Mouse (Mus musculus): ENCODE results near the gene Pou2f2. TPM values are rescaled to one million over a fixed set of nuclear protein-coding genes. Genes with fewer than 3 reads are reported as not detected.

Gene Pou2f2
- polyA plus RNA-seq (2017; shearing (Covaris generic)), result 62.9 TPM

GRCm38 (mm10) chr7:25179606-25180161 is at the start of gene Pou2f2:
Gene Pou2f2, minus strand, starts transcription at chr7:25179726.

DNA sequence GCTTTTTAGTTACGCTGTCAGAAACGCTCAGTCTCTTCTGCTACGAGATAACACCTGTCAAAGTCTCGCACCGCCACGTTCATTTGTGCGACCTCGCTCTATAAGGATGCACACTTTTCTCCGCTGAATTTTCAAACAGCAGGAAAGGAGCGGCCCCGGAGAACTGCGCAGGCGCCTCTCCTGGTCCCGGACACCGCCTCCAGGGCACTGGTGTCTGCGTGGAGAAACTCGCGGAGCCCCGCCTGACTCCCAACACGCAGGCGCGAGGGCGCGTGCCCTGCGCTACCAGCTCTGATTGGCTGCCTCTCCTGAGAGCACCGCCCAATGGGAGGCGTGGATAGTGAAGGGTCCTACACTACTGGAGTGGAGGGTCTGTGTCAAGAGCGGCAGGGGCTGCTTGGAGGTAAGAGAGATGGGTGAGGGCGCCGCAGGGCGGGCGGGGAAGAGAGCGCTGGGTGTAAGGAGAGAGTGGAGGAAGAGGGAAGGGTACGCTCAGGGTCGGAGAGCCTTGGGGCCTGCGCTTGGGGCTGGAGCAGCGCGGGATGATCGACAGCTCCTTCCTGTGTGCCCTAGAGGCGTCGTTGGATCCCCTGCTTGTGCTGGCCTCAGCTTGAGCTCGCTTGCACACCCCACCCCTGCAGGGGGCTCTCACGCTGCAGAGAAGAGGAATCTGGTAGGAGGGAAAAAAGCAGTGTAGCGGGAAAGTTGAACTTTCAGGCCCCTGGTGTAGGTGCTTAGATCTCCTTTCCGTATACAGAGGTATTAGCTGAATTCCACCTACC is 41.8 kb upstream of the Pou2f2 start, which contains the start of gene Zfp526:
Gene Zfp526, plus strand, starts transcription at position 324 of the 782 bp plus-strand sequence.

GRCm38 (mm10) chr7:25220457-25221101 is 41.1 kb upstream of the Pou2f2 start, which contains the start of gene Dedd2:
Gene Dedd2, minus strand, starts transcription at chr7:25220615.

GRCm38 (mm10) chr7:25071979-25072715 is 107.4 kb downstream of the Pou2f2 start, which contains the start of the genes Grik5 and Zfp574:
Gene Grik5, minus strand, starts transcription at chr7:25072346.
Gene Zfp574, plus strand, starts transcription at chr7:25072567.

Other genes with a start within 250 kb of the Pou2f2 start
- gene Gm4881, start 235.2 kb downstream of the Pou2f2 start, polyA plus RNA-seq (2017; shearing (Covaris generic)), result not detected
- gene Rabac1, start 207.0 kb downstream of the Pou2f2 start, polyA plus RNA-seq (2017; shearing (Covaris generic)), result 808 TPM
- 21.3 TPM for gene Atp1a3, start 173.8 kb downstream of the Pou2f2 start, polyA plus RNA-seq (2017; shearing (Covaris generic))
- gene Grik5, start 107.4 kb downstream of the Pou2f2 start, polyA plus RNA-seq (2017; shearing (Covaris generic)), result 2.6 TPM
- 27.5 TPM for gene Zfp574, start 107.2 kb downstream of the Pou2f2 start, polyA plus RNA-seq (2017; shearing (Covaris generic))
- gene Dedd2, start 40.9 kb upstream of the Pou2f2 start, polyA plus RNA-seq (2017; shearing (Covaris generic)), result 118 TPM
- gene Zfp526, start 41.7 kb upstream of the Pou2f2 start, polyA plus RNA-seq (2017; shearing (Covaris generic)), result 1.9 TPM
- 88.4 TPM for gene Gsk3a, start 58.1 kb upstream of the Pou2f2 start, polyA plus RNA-seq (2017; shearing (Covaris generic))
- gene Erf, start 71.0 kb upstream of the Pou2f2 start, polyA plus RNA-seq (2017; shearing (Covaris generic)), result 4.5 TPM
- gene Cic, start 88.0 kb upstream of the Pou2f2 start, polyA plus RNA-seq (2017; shearing (Covaris generic)), result 38.1 TPM
- 20.5 TPM for gene Pafah1b3, start 118.3 kb upstream of the Pou2f2 start, polyA plus RNA-seq (2017; shearing (Covaris generic))
- not detected for gene Prr19, start 121.7 kb upstream of the Pou2f2 start, polyA plus RNA-seq (2017; shearing (Covaris generic))
- gene Tmem145, start 126.4 kb upstream of the Pou2f2 start, polyA plus RNA-seq (2017; shearing (Covaris generic)), result not detected
- 0.25 TPM for gene Megf8, start 137.4 kb upstream of the Pou2f2 start, polyA plus RNA-seq (2017; shearing (Covaris generic))
- gene Cnfn, start 190.0 kb upstream of the Pou2f2 start, polyA plus RNA-seq (2017; shearing (Covaris generic)), result not detected
- gene Lipe, start 219.0 kb upstream of the Pou2f2 start, polyA plus RNA-seq (2017; shearing (Covaris generic)), result 6.0 TPM
- not detected for gene Cxcl17, start 233.2 kb upstream of the Pou2f2 start, polyA plus RNA-seq (2017; shearing (Covaris generic))